Mouse (Mus musculus) megakaryocyte, adult 5-6 weeks (primary cell): ENCODE measurements around the gene Cnpy3. TPM values are rescaled to one million over a fixed set of nuclear protein-coding genes. Genes with fewer than 3 reads are reported as not detected.
"Not testable (repeated sequence)": the region's sequence is repeated elsewhere in the genome, so short reads cannot be mapped to it uniquely, and the experiment has no call there.

ENCODE experiments used
- ATAC-seq: 2 replicates; pipeline ENCODE4 v1.8.0; 2016; ENCODE audit warnings: mild to moderate bottlenecking, inconsistent platforms; ENCODE audit not compliant: poor library complexity, severe bottlenecking
- total RNA-seq, 2 experiments: library from RNA; stranded (forward) in 1 of 2; stranded (reverse) in 1 of 2; fragments of 153-499, 151-499 nt in 1 of 2; fragments of 221-1000, 200-1000 nt in 1 of 2; gene quantifications; 2 replicates each; pipeline versions ENCODE4 v1.2.3 to v1.2.4; 2015 to 2017

The Cnpy3 gene
- total RNA-seq, 2 experiments from 2014 or later = 35.6 to 112 TPM

GRCm38 (mm10) chr17:46767868-46768267 lies 15.9 kb upstream of the Cnpy3 start:
- 0 out of 2 replicates have a peak, but pooled peaks have one; percentile 4 for ATAC-seq

GRCm38 (mm10) chr17:46764916-46765315 lies 12.9 kb upstream of the Cnpy3 start:
- not testable (repeated sequence) for ATAC-seq

DNA sequence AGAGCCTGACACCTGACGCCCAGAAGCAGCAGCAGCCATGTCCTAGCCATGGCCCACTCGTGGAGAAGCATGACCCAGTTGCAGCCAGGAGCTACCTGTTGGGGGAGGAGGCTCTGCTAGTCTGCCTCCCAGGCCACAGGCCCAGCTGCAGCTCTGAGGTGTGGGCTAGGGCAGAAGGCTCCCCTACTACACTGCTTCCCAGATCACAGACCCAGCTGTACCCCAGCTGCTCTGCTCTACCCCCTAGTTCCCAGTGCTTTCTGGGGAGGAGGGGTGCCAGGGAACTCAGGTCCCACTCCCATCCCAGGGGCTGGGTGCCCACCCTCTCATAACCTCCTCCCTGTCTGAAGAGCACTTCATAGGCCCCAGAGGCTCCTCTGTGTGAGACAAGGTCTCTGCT lies 11.5 kb upstream of the Cnpy3 start, which contains the start of gene Ptcra:
Gene Ptcra (minus strand): TSS at position 169 of the 400 bp plus-strand sequence.
- no peak for ATAC-seq

GRCm38 (mm10) chr17:46758753-46759152 lies 6.7 kb upstream of the Cnpy3 start:
- no peak for ATAC-seq

- peak; percentile 80 for ATAC-seq
These were observed 789 bp downstream of the Cnpy3 start for GRCm38 (mm10) chr17:46751056-46751793.

- ATAC-seq = no peak
These were observed 1.4 kb downstream of the Cnpy3 start for GRCm38 (mm10) chr17:46750580-46750979.

GRCm38 (mm10) chr17:46749282-46749681 lies 2.7 kb downstream of the Cnpy3 start:
- no peak for ATAC-seq

DNA sequence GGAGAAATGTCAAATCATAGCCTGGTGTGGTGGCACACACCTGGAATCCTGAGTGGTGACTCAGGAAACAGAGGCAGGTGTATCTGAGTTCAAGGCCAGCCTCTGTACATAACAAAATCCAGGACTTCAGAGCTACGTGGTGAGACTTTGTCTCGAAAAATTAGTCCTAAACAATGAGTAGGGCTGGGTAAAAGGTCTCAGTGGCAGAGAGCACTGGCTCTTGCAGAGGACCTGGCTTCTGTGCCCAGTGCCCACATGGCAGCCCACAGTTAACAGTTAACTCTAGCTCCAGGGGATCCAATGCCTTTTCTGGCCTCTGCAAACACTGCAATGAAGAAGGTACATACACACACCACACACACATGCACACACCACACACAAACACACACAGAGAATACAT lies 4.2 kb downstream of the Cnpy3 start:
- ATAC-seq = no peak

GRCm38 (mm10) chr17:46747234-46747633 lies 4.8 kb downstream of the Cnpy3 start:
- no peak for ATAC-seq

- ATAC-seq = no peak
These were observed 6.5 kb downstream of the Cnpy3 start for GRCm38 (mm10) chr17:46745506-46745905.

DNA sequence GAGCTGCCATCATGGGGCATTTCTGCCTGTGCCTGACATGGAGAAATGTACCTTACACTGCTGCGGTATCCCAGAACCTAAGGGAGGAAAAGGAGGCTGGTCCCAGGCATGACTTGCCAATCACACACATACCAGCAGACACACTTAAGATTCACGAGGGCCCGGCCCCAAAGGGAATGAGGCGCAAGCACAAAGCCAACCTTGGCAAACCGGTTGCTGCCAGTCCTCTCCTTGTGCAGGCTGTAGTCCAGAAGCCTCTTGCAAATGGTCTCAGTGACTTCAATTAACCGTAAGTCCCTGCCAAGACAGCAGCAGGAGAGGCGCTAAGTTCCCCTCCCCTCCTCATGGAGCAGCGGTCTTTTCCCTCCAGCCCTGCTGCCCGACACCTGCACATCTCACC lies 9.0 kb downstream of the Cnpy3 start:
- no peak for ATAC-seq

DNA sequence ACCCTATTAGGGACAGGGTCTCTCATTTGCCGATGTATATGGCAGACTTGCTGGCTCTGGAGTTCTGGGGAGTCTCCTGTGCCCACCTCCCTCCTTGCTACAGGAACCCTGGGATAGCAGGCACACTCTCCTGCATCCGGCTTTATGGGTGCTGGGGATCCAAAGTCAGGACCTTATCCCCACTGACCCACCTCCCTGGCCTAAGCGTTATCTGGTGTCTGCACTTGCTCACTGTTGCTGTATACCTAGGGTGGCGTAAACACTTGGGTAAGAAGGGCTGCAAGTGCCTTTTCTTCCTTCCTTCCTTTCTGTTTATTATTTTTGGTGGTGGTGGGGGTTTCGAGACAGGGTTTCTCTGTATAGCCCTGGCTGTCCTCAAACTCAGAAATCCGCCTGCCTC lies 10.7 kb downstream of the Cnpy3 start:
- ATAC-seq = no peak

DNA sequence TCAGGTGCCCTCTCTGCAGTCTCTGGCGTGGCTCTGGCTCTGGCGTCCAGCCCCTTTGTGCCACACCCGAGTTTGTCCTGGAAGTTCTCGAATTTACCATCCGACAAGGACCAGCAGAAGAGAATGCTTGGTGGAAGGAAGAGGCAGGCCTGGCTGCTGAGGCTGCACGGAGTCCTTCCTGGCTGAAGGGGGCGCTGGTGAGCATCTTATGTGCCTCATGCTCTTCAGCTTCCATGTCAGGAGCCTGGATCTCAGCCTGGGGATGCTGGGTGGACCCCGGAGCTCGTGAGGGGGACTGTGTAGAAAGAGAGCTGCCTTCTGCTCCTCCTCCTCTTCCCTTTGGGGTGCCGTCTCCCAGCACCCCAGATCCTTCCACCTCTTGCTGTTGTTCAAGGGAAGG lies 15.9 kb downstream of the Cnpy3 start:
- ATAC-seq = peak; percentile 62; the same call in 1 of the 2 replicates

- no peak for ATAC-seq
These were observed 16.7 kb downstream of the Cnpy3 start for GRCm38 (mm10) chr17:46735287-46735686.

DNA sequence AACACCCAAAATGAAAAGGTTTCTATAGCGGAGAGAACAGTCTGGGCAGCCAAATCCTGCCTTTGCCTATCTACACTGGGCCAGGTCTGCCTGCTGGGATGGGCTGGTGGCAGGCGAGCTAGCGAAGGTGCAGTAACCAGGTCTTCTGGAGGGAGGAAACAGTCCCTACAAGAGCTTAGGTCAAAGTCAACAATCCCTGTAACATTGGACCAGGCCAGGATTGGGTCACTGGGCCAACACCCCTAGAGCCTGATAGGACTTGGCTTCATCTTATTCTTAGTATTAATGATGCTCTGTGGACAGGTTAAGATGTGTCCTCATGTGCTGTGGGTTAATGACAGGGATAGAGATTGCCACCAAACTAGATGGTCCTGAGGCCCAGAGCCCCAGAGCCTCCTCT lies 18.0 kb downstream of the Cnpy3 start:
- ATAC-seq = no peak

GRCm38 (mm10) chr17:46728904-46729318 lies 23.1 kb downstream of the Cnpy3 start, which contains the start of gene Gnmt:
TSS of gene Gnmt (minus strand) at chr17:46729168.
- peak; percentile 45 for ATAC-seq

- ATAC-seq = no peak
These were observed 23.5 kb downstream of the Cnpy3 start for GRCm38 (mm10) chr17:46728496-46728895.

DNA sequence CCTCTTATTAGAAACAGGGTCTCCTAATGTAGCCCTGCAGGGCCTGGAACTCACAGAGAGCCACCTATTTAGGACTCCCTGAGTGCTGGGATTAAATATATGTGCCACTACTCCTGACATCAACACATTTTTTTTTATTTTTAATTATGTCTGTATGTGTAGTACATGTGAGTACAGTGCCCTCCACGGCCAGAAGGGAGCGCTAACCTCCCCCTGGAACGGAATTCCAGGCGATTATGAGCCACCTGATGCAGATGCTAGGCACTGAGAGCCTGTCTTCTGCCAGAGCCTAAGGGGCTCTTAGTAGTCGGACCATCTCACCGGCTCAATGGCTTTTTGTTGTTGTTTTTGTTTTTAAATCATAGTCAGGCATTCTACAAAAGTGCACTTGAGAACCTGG lies 24.0 kb downstream of the Cnpy3 start:
- no peak for ATAC-seq

GRCm38 (mm10) chr17:46727271-46727670 lies 24.7 kb downstream of the Cnpy3 start:
- ATAC-seq = no peak

GRCm38 (mm10) chr17:46725731-46726645 lies 26.0 kb downstream of the Cnpy3 start:
- no peak for ATAC-seq

DNA sequence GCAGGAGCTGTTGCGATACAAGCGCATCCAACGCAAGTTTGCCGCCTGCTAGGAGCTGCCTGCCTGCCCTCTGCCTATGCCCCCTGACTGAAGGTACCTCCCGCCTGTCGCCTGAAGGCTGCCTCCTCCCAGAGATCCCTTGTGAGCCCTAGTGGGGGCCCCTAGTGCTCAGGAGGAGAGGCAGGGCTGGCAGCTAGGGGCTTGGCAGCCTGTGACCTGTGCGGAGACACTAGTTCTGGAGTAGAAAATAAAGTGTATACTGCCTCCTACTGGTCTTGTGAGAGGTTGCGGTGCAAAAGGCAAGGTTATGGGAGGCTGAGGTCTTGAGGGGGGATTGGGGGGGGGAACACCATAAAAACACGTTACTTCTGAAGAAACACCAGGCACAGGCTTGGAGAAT lies 26.7 kb downstream of the Cnpy3 start:
- ATAC-seq = peak; percentile 58
